Mouse (Mus musculus): ENCODE results near the gene Camsap3.

Gene Camsap3

GRCm38 (mm10) chr8:3600401-3600800, 13.3 kb downstream of the Camsap3 start:
- no peak for DNase-seq (ENCODE audit: low read depth, low spot score)

GRCm38 (mm10) chr8:3603439-3603838, 16.3 kb downstream of the Camsap3 start:
- DNase-seq (ENCODE audit: low read depth, low spot score), result no peak

GRCm38 (mm10) chr8:3606593-3606992, 19.5 kb downstream of the Camsap3 start:
- no peak for DNase-seq (ENCODE audit: low read depth, low spot score)

GRCm38 (mm10) chr8:3607822-3608221, 20.7 kb downstream of the Camsap3 start:
- no peak for DNase-seq (ENCODE audit: low read depth, low spot score)

- DNase-seq (ENCODE audit: low read depth, low spot score), result no peak
Observed at GRCm38 (mm10) chr8:3609046-3609815, 22.1 kb downstream of the Camsap3 start.

GRCm38 (mm10) chr8:3609816-3610150, 22.7 kb downstream of the Camsap3 start:
- DNase-seq (ENCODE audit: low read depth, low spot score), result no peak

GRCm38 (mm10) chr8:3621199-3621970, 34.3 kb downstream of the Camsap3 start, which contains the start of the genes Xab2 and Pet100:
Gene Xab2 (minus strand): TSS chr8:3621316.
Gene Pet100 (plus strand): TSS chr8:3621548.
- DNase-seq (ENCODE audit: low read depth, low spot score), result peak; percentile 100

GRCm38 (mm10) chr8:3622119-3622518, 35.0 kb downstream of the Camsap3 start:
- DNase-seq (ENCODE audit: low read depth, low spot score), result no peak

GRCm38 (mm10) chr8:3625445-3625844, 38.4 kb downstream of the Camsap3 start, which contains the start of gene Pcp2:
Gene Pcp2 (minus strand): TSS chr8:3625545.
- no peak for DNase-seq (ENCODE audit: low read depth, low spot score)

- no peak for DNase-seq (ENCODE audit: low read depth, low spot score)
Observed at GRCm38 (mm10) chr8:3626971-3627370, 39.9 kb downstream of the Camsap3 start.

GRCm38 (mm10) chr8:3628014-3628413, 40.9 kb downstream of the Camsap3 start:
- DNase-seq (ENCODE audit: low read depth, low spot score), result no peak

- DNase-seq (ENCODE audit: low read depth, low spot score), result peak; percentile 49
Observed at GRCm38 (mm10) chr8:3630647-3631477, 43.8 kb downstream of the Camsap3 start, which contains the start of gene Stxbp2. Gene Stxbp2 (plus strand): TSS chr8:3630955.

- no peak for DNase-seq (ENCODE audit: low read depth, low spot score)
Observed at GRCm38 (mm10) chr8:3631478-3631875, 44.4 kb downstream of the Camsap3 start.

GRCm38 (mm10) chr8:3645804-3646203, 58.7 kb downstream of the Camsap3 start:
- peak; percentile 2 for DNase-seq (ENCODE audit: low read depth, low spot score)

- no peak for DNase-seq (ENCODE audit: low read depth, low spot score)
Observed at GRCm38 (mm10) chr8:3646824-3647531, 59.9 kb downstream of the Camsap3 start.

GRCm38 (mm10) chr8:3647561-3647960, 60.5 kb downstream of the Camsap3 start:
- no peak for DNase-seq (ENCODE audit: low read depth, low spot score)

GRCm38 (mm10) chr8:3648268-3648667, 61.2 kb downstream of the Camsap3 start:
- no peak for DNase-seq (ENCODE audit: low read depth, low spot score)

- peak; percentile 9 for DNase-seq (ENCODE audit: low read depth, low spot score)
Observed at GRCm38 (mm10) chr8:3648990-3649389, 61.9 kb downstream of the Camsap3 start.

GRCm38 (mm10) chr8:3652845-3653244, 65.8 kb downstream of the Camsap3 start:
- DNase-seq (ENCODE audit: low read depth, low spot score), result no peak

- DNase-seq (ENCODE audit: low read depth, low spot score), result no peak
Observed at GRCm38 (mm10) chr8:3654726-3655508, 67.8 kb downstream of the Camsap3 start.
